In genomic region chr3:148871792-148872464, GRCm38 (mm10) we compare ENCODE assay signal across 21 mouse cellular contexts.
A peak's percentile ranks its signal among the peaks of the same experiment; 100 is the strongest.
DNase-seq lines count a peak whose midpoint lies in the region; ATAC-seq and TF ChIP-seq lines count a peak whose summit lies in the region.
"Had no signal": no experiment of that assay in that cellular context is flagged by ENCODE, and none has a peak within 500 bp of the region (broad histone marks: within the 10 kb centered on the region; RNA-seq: fewer than 3 reads in every experiment).

No protein-coding gene starts in this region.

- no peaks in the 10 kb centered on the region for H3K36me3 ChIP-seq in hindbrain, embryonic 15.5 days
- no peaks in the 10 kb centered on the region for H3K36me3 ChIP-seq in hindbrain, embryonic 12.5 days
- no peaks in the 10 kb centered on the region for H3K36me3 ChIP-seq in hindbrain, postnatal 0 days (ENCODE audit: insufficient read depth, low read length)
- H3K36me3 ChIP-seq in liver, embryonic 14.5 days (replicated peaks; ENCODE audit: control insufficient read depth, insufficient read depth, low read depth), result no peaks in the 10 kb centered on the region
- H3K36me3 ChIP-seq: lung, embryonic 15.5 days; neural tube, embryonic 13.5 days had no signal

- WGBS in hindbrain, embryonic 15.5 days, result 55% methylated on average over 5 of the region's 5 CpGs
- WGBS in hindbrain, embryonic 12.5 days, result 74% methylated on average over 5 of the region's 5 CpGs
- 66% methylated on average over 5 of the region's 5 CpGs for WGBS in hindbrain, postnatal 0 days
- WGBS in liver, embryonic 14.5 days (ENCODE audit: insufficient replicate concordance), result 32% methylated on average over 5 of the region's 5 CpGs

- no peak for TF ChIP-seq CTCF in hindbrain, postnatal 0 days (IDR thresholded peaks at IDR 0.05; ENCODE audit: low read depth)
- no peak for TF ChIP-seq CTCF in liver, embryonic 14.5 days (IDR thresholded peaks at IDR 0.05; ENCODE audit: low read depth)

- H3K9me3 ChIP-seq in hindbrain, embryonic 15.5 days, result no peaks in the 10 kb centered on the region
- H3K9me3 ChIP-seq in hindbrain, embryonic 12.5 days (replicated peaks), result no peaks in the 10 kb centered on the region
- H3K9me3 ChIP-seq in hindbrain, postnatal 0 days (ENCODE audit: low read length), result no peaks in the 10 kb centered on the region
- H3K9me3 ChIP-seq in liver, embryonic 14.5 days (ENCODE audit: control insufficient read depth, low read length), result no peaks in the 10 kb centered on the region
- H3K9me3 ChIP-seq: lung, embryonic 15.5 days; neural tube, embryonic 13.5 days had no signal

- TF ChIP-seq EP300 in liver, embryonic 14.5 days (IDR thresholded peaks at IDR 0.05; ENCODE audit: low read depth), result peak; percentile 15; the same call in 1 of the 2 replicates

- peak; percentile 48; the same call in 1 of the 2 replicates for ATAC-seq in hindbrain, embryonic 15.5 days (ENCODE audit: low FRiP score, low read depth)
- ATAC-seq in hindbrain, embryonic 12.5 days (ENCODE audit: low FRiP score), result no peak
- ATAC-seq in hindbrain, postnatal 0 days, result no peak
- no peak for ATAC-seq in liver, embryonic 14.5 days (ENCODE audit: insufficient read depth)
- ATAC-seq: Patski had no signal

- no peak overlapping the region for H3K4me2 ChIP-seq in hindbrain, embryonic 15.5 days
- no peak overlapping the region for H3K4me2 ChIP-seq in hindbrain, embryonic 12.5 days (replicated peaks)
- H3K4me2 ChIP-seq in hindbrain, postnatal 0 days (ENCODE audit: low read depth, low read length), result no peak overlapping the region
- H3K4me2 ChIP-seq in liver, embryonic 14.5 days (ENCODE audit: low read depth), result no peak overlapping the region
- H3K4me2 ChIP-seq: heart, embryonic 11.5 days; lung, embryonic 15.5 days; neural tube, embryonic 13.5 days had no signal

- intact Hi-C loops in gastrocnemius, postnatal 14 days (cut with DNase I; ENCODE audit: low total_unique reads), result no loop called here

- no peaks in the 10 kb centered on the region for H3K27me3 ChIP-seq in hindbrain, embryonic 15.5 days
- no peaks in the 10 kb centered on the region for H3K27me3 ChIP-seq in hindbrain, embryonic 12.5 days
- no peaks in the 10 kb centered on the region for H3K27me3 ChIP-seq in hindbrain, postnatal 0 days (ENCODE audit: insufficient read depth, low read length)
- no peaks in the 10 kb centered on the region for H3K27me3 ChIP-seq in liver, embryonic 14.5 days (ENCODE audit: control insufficient read depth, insufficient read depth, low read length)
- H3K27me3 ChIP-seq: lung, embryonic 15.5 days; neural tube, embryonic 13.5 days; Patski had no signal

- peaks cover 12% of the 10 kb centered on the region for H3K4me1 ChIP-seq in hindbrain, embryonic 15.5 days (replicated peaks)
- peaks cover 6% of the 10 kb centered on the region for H3K4me1 ChIP-seq in hindbrain, embryonic 12.5 days
- H3K4me1 ChIP-seq in hindbrain, postnatal 0 days (ENCODE audit: insufficient read depth, low read length), result no peaks in the 10 kb centered on the region
- peaks cover 0 to 5% of the 10 kb centered on the region in 2 experiments; a peak in 2 of 4 replicates for H3K4me1 ChIP-seq in liver, embryonic 14.5 days (replicated peaks; ENCODE audit: control insufficient read depth in 2 of 2, insufficient read depth in 2 of 2, low read length in 1 of 2)
- H3K4me1 ChIP-seq: lung, embryonic 15.5 days had no signal

- H3K9ac ChIP-seq in hindbrain, embryonic 15.5 days, result no peak overlapping the region
- no peak overlapping the region for H3K9ac ChIP-seq in hindbrain, embryonic 12.5 days
- H3K9ac ChIP-seq in hindbrain, postnatal 0 days (replicated peaks; ENCODE audit: low read length), result no peak overlapping the region
- H3K9ac ChIP-seq in liver, embryonic 14.5 days (replicated peaks), result no peak overlapping the region
- H3K9ac ChIP-seq: lung, embryonic 15.5 days; neural tube, embryonic 13.5 days had no signal

- no peak overlapping the region for H3K4me3 ChIP-seq in hindbrain, embryonic 15.5 days
- H3K4me3 ChIP-seq in hindbrain, embryonic 12.5 days, result no peak overlapping the region
- no peak overlapping the region for H3K4me3 ChIP-seq in hindbrain, postnatal 0 days (ENCODE audit: low read length)
- H3K4me3 ChIP-seq in liver, embryonic 14.5 days (ENCODE audit: insufficient read depth in 1 of 2, low read depth in 2 of 2, low read length in 2 of 2), result no peak overlapping the region
- H3K4me3 ChIP-seq: gastrocnemius, adult 2 months; left cerebral cortex, adult 2 months; lung, embryonic 15.5 days; myocyte; neural tube, embryonic 13.5 days had no signal

- no peak overlapping the region for H3K27ac ChIP-seq in hindbrain, embryonic 15.5 days (replicated peaks)
- H3K27ac ChIP-seq in hindbrain, embryonic 12.5 days, result no peak overlapping the region
- no peak overlapping the region for H3K27ac ChIP-seq in hindbrain, postnatal 0 days
- H3K27ac ChIP-seq in liver, embryonic 14.5 days, result no peak overlapping the region
- H3K27ac ChIP-seq: gastrocnemius, adult 2 months; kidney, postnatal 0 days; left cerebral cortex, adult 2 months; lung, embryonic 15.5 days; neural tube, embryonic 13.5 days had no signal

- DNase-seq in MN1 (ENCODE audit: low spot score), result peak; percentile 7
- peak; percentile 18 for DNase-seq in hindbrain, postnatal 0 days (ENCODE audit: low spot score)
- no peak for DNase-seq in liver, embryonic 14.5 days (ENCODE audit: low read depth in 3 of 3, low spot score in 3 of 3)
- no peak for DNase-seq in urinary bladder, adult 18-20 months (ENCODE audit: low spot score in 2 of 2)
- DNase-seq in gastrocnemius, postnatal 14 days, result no peak
- DNase-seq: cerebellum, adult 11-12 months; cerebellum, postnatal 10 days; gastrocnemius, adult 2 months; kidney, adult 2 months; left cerebral cortex, postnatal 4 days; lung, postnatal 36 days; retina, postnatal 1 day had no signal

Comparison
In these comparisons a context has a peak if more than half of its experiments do, and no peak if none do; other contexts are left out.
1. DNase-seq: peak in MN1 (single experiment) and hindbrain, postnatal 0 days (single experiment); none in liver, embryonic 14.5 days (0 of 3), urinary bladder, adult 18-20 months (0 of 2) and gastrocnemius, postnatal 14 days (single experiment).